Mouse (Mus musculus): ENCODE results near the gene Tmem213. TPM values are rescaled to one million over a fixed set of nuclear protein-coding genes. Genes with fewer than 3 reads are reported as not detected.

Tmem213 gene
- polyA plus RNA-seq, 1 experiment from 2014 or later: 2.1 TPM

DNA sequence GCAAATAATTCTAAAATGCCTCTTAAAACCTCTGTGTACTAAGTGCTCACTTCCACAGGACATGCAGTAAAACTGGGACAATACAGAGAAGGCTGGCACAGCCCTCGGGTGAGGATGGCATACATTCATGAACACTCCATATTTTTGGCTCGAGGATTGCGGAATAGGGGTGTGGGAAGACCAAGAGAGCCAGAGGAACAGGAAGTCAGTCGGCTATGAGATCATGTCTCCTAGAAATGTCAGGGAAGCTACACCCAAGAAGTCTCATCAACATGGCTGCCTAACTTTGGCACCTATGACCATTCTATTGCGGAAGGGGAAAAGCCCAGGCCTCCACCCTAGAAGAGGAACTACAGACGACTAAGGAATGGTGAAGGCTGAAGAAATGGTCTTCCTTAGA is 9.3 kb downstream of the Tmem213 start:
- Histone ChIP-seq H3K36me3 (no peaks in the 10 kb centered on the region; the same call in 1 of the 2 replicates), H3K4me3 (no peak overlapping the region), H3K4me1 (peaks cover 10% of the 10 kb centered on the region; the same call in 1 of the 2 replicates), H3K9ac (no peak overlapping the region), H3K9me3 (no peaks in the 10 kb centered on the region), H3K27ac (no peak overlapping the region), H3K4me2 (no peak overlapping the region), H3K27me3 (no peaks in the 10 kb centered on the region)
- ATAC-seq (ENCODE audit: insufficient number of reproducible peaks, insufficient read depth, low FRiP score, low TSS enrichment, low read depth): no peak
- WGBS: 92% methylated on average over 6 of the region's 6 CpGs

DNA sequence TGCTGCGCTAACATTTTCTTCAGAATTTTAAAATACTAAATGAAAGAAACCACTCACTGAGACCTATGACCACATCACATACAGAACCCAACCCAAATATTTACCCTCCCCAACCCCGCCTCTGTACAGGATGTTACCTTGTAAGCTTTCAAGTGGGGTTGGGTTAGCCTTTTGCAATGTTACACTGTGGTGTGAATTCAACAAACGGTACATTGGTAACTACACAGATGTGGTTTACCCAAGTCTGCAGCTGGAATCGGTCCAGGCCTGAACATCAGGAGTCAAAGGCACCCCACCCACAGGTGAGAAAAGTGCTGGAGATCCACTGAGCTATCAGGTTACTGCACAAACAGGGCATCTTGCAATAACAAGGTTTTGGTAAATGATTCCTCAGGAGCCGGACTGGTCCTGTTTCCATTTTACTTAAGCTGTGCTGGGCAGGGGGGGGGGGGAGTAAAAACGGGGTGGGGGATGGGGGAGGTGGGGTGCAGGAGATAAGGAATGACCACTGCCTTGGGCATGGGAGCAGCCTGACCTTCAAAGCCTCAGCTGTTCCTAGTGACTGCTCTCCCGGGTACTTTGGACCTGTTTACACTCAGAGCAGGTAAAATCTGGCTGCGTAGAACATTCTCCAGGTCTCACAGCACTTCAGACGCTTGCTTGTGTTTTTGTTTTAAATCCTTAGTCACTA is 11.8 kb downstream of the Tmem213 start:
- no peak overlapping the region for H3K9ac ChIP-seq
- H3K4me1 ChIP-seq: peaks cover 14% of the 10 kb centered on the region
- no peak overlapping the region for H3K4me3 ChIP-seq
- peak; percentile 52; the same call in 1 of the 2 replicates for ATAC-seq (ENCODE audit: insufficient number of reproducible peaks, insufficient read depth, low FRiP score, low TSS enrichment, low read depth)
- H3K27ac ChIP-seq: 0 out of 2 replicates have a peak overlapping the region, but pooled peaks have one; percentile 22
- no peaks in the 10 kb centered on the region for H3K27me3 ChIP-seq
- 42% methylated on average over 9 of the region's 9 CpGs for WGBS
- no peaks in the 10 kb centered on the region for H3K9me3 ChIP-seq
- H3K4me2 ChIP-seq: no peak overlapping the region
- H3K36me3 ChIP-seq: peaks cover 14% of the 10 kb centered on the region

DNA sequence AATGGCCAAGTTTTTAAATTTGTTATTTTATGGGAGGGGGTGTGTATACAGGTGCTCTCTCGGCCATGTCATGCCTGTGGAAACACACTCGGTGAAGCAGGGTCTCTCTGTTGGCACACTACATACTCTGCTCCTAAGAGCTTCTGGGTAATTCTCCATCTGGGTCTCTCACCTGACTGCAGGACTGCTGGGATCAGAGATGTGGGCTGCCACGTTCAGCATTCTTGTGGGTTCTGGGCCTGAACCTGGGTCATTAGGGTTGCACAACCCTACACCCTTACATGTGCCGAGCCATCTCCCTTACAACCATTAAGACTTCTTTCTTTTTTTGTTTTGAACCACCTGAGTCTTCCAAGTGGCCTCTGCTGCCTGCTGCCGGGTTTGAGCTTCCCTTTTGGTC is 12.8 kb downstream of the Tmem213 start:
- H3K9me3 ChIP-seq: no peaks in the 10 kb centered on the region
- H3K36me3 ChIP-seq: peaks cover 24% of the 10 kb centered on the region
- no peak overlapping the region for H3K4me2 ChIP-seq
- no peak for ATAC-seq (ENCODE audit: insufficient number of reproducible peaks, insufficient read depth, low FRiP score, low TSS enrichment, low read depth)
- no peak overlapping the region for H3K27ac ChIP-seq
- no peak overlapping the region for H3K4me3 ChIP-seq
- H3K4me1 ChIP-seq: peaks cover 11% of the 10 kb centered on the region
- H3K9ac ChIP-seq: no peak overlapping the region
- 86% methylated on average over 5 of the region's 5 CpGs for WGBS
- no peaks in the 10 kb centered on the region for H3K27me3 ChIP-seq

- 67% methylated on average over 6 of the region's 6 CpGs for WGBS
- no peak for ATAC-seq (ENCODE audit: insufficient number of reproducible peaks, insufficient read depth, low FRiP score, low TSS enrichment, low read depth)
Measured at GRCm38 (mm10) chr6:38122791-38123190, 13.7 kb downstream of the Tmem213 start.

GRCm38 (mm10) chr6:38123471-38124206 is 14.6 kb downstream of the Tmem213 start:
- WGBS: 62% methylated on average over 18 of the region's 18 CpGs
- peaks cover 11% of the 10 kb centered on the region for H3K4me1 ChIP-seq
- H3K27me3 ChIP-seq: no peaks in the 10 kb centered on the region
- no peaks in the 10 kb centered on the region for H3K9me3 ChIP-seq
- H3K36me3 ChIP-seq: peaks cover 42% of the 10 kb centered on the region
- no peak overlapping the region for H3K4me3 ChIP-seq
- no peak overlapping the region for H3K9ac ChIP-seq
- H3K4me2 ChIP-seq: peak overlapping the region; percentile 20; the same call in 1 of the 2 replicates
- peak overlapping the region; percentile 64 for H3K27ac ChIP-seq
- 0 out of 2 replicates have a peak, but pooled peaks have one; percentile 26 for ATAC-seq (ENCODE audit: insufficient number of reproducible peaks, insufficient read depth, low FRiP score, low TSS enrichment, low read depth)

More at GRCm38 (mm10) chr6:38122791-38123190, 13.7 kb downstream of the Tmem213 start:
- Histone ChIP-seq H3K4me1 (peaks cover 11% of the 10 kb centered on the region), H3K27ac (no peak overlapping the region; the same call in 1 of the 2 replicates), H3K36me3 (peaks cover 34% of the 10 kb centered on the region), H3K9ac (no peak overlapping the region), H3K4me2 (no peak overlapping the region), H3K27me3 (no peaks in the 10 kb centered on the region), H3K9me3 (no peaks in the 10 kb centered on the region), H3K4me3 (no peak overlapping the region)

- Histone ChIP-seq H3K36me3 (peaks cover 45% of the 10 kb centered on the region), H3K4me3 (no peak within 1 kb of the TSS), H3K9ac (no peak within 1 kb of the TSS), H3K4me1 (peaks cover 11% of the 10 kb centered on the region), H3K4me2 (peak within 1 kb of the TSS; percentile 20; the same call in 1 of the 2 replicates), H3K9me3 (no peaks in the 10 kb centered on the region), H3K27me3 (no peaks in the 10 kb centered on the region), H3K27ac (peak within 1 kb of the TSS; percentile 64)
- peak; percentile 67; the same call in 1 of the 2 replicates for ATAC-seq (ENCODE audit: insufficient number of reproducible peaks, insufficient read depth, low FRiP score, low TSS enrichment, low read depth)
- WGBS: 76% methylated on average over 7 of the region's 7 CpGs
Measured at GRCm38 (mm10) chr6:38124207-38124835, 15.3 kb downstream of the Tmem213 start, which contains the start of gene Atp6v0a4. Gene Atp6v0a4, minus strand, starts transcription at chr6:38124586.

GRCm38 (mm10) chr6:38124882-38125281 is 15.8 kb downstream of the Tmem213 start:
- H3K27ac ChIP-seq: peak overlapping the region; percentile 55
- H3K4me2 ChIP-seq: no peak overlapping the region
- H3K9ac ChIP-seq: no peak overlapping the region
- H3K4me1 ChIP-seq: peaks cover 11% of the 10 kb centered on the region
- 93% methylated on average over 5 of the region's 5 CpGs for WGBS
- peaks cover 50% of the 10 kb centered on the region for H3K36me3 ChIP-seq
- H3K27me3 ChIP-seq: no peaks in the 10 kb centered on the region
- no peaks in the 10 kb centered on the region; the same call in 1 of the 2 replicates for H3K9me3 ChIP-seq
- H3K4me3 ChIP-seq: no peak overlapping the region
- no peak for ATAC-seq (ENCODE audit: insufficient number of reproducible peaks, insufficient read depth, low FRiP score, low TSS enrichment, low read depth)

DNA sequence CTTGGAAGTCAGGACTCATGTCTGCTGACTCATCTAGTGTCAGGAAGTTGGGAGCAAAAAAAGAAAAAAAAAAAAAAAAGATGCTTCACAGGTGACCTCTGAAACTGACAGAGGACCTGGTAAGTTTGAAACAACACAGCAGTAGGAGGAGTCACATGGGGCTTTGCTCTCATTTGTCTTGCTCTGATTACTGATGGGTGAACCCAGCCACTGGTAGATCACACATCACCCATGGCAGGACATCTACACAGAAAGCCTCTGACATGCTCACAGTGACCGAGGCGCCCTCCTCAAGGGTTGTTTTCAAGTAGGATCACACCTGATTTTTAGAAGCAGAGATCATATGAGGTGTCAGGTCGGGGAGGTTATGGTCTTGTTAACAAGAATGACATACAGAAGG is 16.4 kb downstream of the Tmem213 start:
- WGBS: 94% methylated on average over 3 of the region's 3 CpGs
- Histone ChIP-seq H3K27ac (no peak overlapping the region), H3K9ac (no peak overlapping the region), H3K4me2 (no peak overlapping the region), H3K4me1 (peaks cover 8% of the 10 kb centered on the region), H3K4me3 (no peak overlapping the region), H3K27me3 (no peaks in the 10 kb centered on the region), H3K36me3 (peaks cover 55% of the 10 kb centered on the region), H3K9me3 (no peaks in the 10 kb centered on the region; the same call in 1 of the 2 replicates)
- no peak for ATAC-seq (ENCODE audit: insufficient number of reproducible peaks, insufficient read depth, low FRiP score, low TSS enrichment, low read depth)

- Histone ChIP-seq H3K27ac (no peak overlapping the region), H3K27me3 (no peaks in the 10 kb centered on the region), H3K9ac (no peak overlapping the region), H3K4me3 (no peak overlapping the region), H3K4me2 (no peak overlapping the region), H3K4me1 (peaks cover 13% of the 10 kb centered on the region), H3K36me3 (peaks cover 75% of the 10 kb centered on the region), H3K9me3 (no peaks in the 10 kb centered on the region; the same call in 1 of the 2 replicates)
- 91% methylated on average over 14 of the region's 14 CpGs for WGBS
- ATAC-seq (ENCODE audit: insufficient number of reproducible peaks, insufficient read depth, low FRiP score, low TSS enrichment, low read depth): no peak
Measured at GRCm38 (mm10) chr6:38128115-38128514, 19.1 kb downstream of the Tmem213 start.

GRCm38 (mm10) chr6:38129883-38130282 is 20.8 kb downstream of the Tmem213 start:
- 99% methylated on average over 5 of the region's 5 CpGs for WGBS

DNA sequence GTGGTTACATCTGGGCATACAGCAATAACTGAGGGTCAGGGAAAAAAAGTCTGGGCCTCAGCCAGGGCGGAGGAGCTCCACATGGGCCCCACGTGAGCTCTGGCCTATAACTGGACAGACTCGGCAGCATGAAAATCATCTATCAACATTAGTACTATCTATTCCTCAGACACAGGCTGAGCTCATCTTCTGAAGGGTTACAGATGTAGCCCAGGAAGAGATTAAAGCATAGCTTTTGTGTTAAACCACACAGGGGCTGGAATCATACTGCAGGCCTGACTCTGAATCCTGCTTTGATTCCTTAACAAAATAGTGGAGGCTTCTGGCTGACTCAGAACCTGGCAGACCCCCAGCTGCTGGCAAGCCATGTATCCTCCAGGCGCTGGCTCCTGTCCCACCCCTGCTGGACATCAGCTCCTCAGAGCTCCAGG is 22.8 kb downstream of the Tmem213 start:
- Histone ChIP-seq H3K4me3 (no peak overlapping the region), H3K27ac (peak overlapping the region; percentile 66), H3K4me1 (peaks cover 6% of the 10 kb centered on the region), H3K9ac (no peak overlapping the region), H3K4me2 (no peak overlapping the region), H3K27me3 (no peaks in the 10 kb centered on the region), H3K9me3 (no peaks in the 10 kb centered on the region; the same call in 1 of the 2 replicates), H3K36me3 (peaks cover 81% of the 10 kb centered on the region)
- 79% methylated on average over 4 of the region's 4 CpGs for WGBS
- ATAC-seq (ENCODE audit: insufficient number of reproducible peaks, insufficient read depth, low FRiP score, low TSS enrichment, low read depth): no peak

More at GRCm38 (mm10) chr6:38129883-38130282, 20.8 kb downstream of the Tmem213 start:
- no peaks in the 10 kb centered on the region for H3K27me3 ChIP-seq
- peaks cover 77% of the 10 kb centered on the region for H3K36me3 ChIP-seq
- no peak overlapping the region for H3K4me2 ChIP-seq
- no peaks in the 10 kb centered on the region; the same call in 1 of the 2 replicates for H3K9me3 ChIP-seq
- no peak overlapping the region for H3K4me3 ChIP-seq
- H3K4me1 ChIP-seq: peaks cover 6% of the 10 kb centered on the region
- ATAC-seq (ENCODE audit: insufficient number of reproducible peaks, insufficient read depth, low FRiP score, low TSS enrichment, low read depth): no peak
- H3K9ac ChIP-seq: no peak overlapping the region
- no peak overlapping the region for H3K27ac ChIP-seq
